Comparison of ENCODE assay signal across 23 mouse cellular contexts in the genomic region with DNA sequence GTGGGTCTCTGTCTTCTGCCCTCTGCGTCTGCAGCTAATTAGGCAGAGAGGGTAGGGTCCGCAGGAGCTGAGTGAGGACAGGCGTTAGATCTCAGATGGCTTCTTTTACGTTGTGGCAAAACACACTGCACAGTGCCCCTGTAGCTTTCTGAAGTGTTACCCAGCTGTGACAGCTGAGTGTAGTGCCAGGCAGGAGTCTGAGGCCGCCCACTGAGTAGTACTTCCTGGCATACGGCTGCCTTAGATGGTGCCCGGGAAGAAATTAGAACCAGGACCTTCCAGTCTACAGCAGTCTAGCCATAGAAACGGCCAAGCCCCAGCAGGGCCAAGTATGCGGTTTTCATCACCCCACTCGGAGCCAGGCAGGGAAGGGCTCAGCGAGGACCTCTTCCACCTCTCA.
"Had no signal": no experiment of that assay in that cellular context is flagged by ENCODE, and none has a peak within 500 bp of the region (broad histone marks: within the 10 kb centered on the region; RNA-seq: fewer than 3 reads in every experiment).

No protein-coding gene starts in this region.

- DNase-seq: kidney, adult 8-10 months; kidney, postnatal 10 days; kidney, postnatal 36 days; liver; lung, postnatal 10 days; lung, postnatal 36 days; right cerebral cortex, adult 18-20 months; right cerebral cortex, postnatal 14 days; right cerebral cortex, postnatal 4 days; thymus, adult 18-20 months; thymus, postnatal 14 days; thymus, postnatal 4 days had no signal

- H3K4me2 ChIP-seq: kidney, embryonic 15.5 days; limb, embryonic 13.5 days; liver, embryonic 12.5 days; liver, embryonic 15.5 days; lung, embryonic 15.5 days; midbrain, embryonic 13.5 days had no signal

- H3K27ac ChIP-seq: kidney, embryonic 15.5 days; limb, embryonic 13.5 days; liver, embryonic 12.5 days; liver, embryonic 15.5 days; lung, embryonic 15.5 days; midbrain, embryonic 10.5 days; midbrain, embryonic 13.5 days had no signal

- H3K9me3 ChIP-seq: kidney, embryonic 15.5 days; limb, embryonic 10.5 days; limb, embryonic 13.5 days; liver, embryonic 12.5 days; liver, embryonic 15.5 days; lung, embryonic 15.5 days; megakaryocyte, embryonic 14.5 days; midbrain, embryonic 10.5 days; midbrain, embryonic 13.5 days had no signal

- H3K4me1 ChIP-seq: lung, embryonic 15.5 days had no signal

- H3K4me3 ChIP-seq: kidney, embryonic 15.5 days; limb, embryonic 10.5 days; limb, embryonic 13.5 days; liver, embryonic 12.5 days; liver, embryonic 15.5 days; lung, embryonic 15.5 days; midbrain, embryonic 10.5 days; midbrain, embryonic 13.5 days; myocyte had no signal

- H3K27me3 ChIP-seq: liver, embryonic 12.5 days; liver, embryonic 15.5 days; lung, embryonic 15.5 days had no signal

- ATAC-seq: liver, embryonic 12.5 days; midbrain, embryonic 13.5 days; midbrain, embryonic 16.5 days had no signal

- H3K9ac ChIP-seq: kidney, embryonic 15.5 days; liver, embryonic 12.5 days; liver, embryonic 15.5 days; lung, embryonic 15.5 days; midbrain, embryonic 13.5 days had no signal
